Mouse (Mus musculus) liver, adult 2 months (tissue): Measurements from ENCODE around the gene D130043K22Rik.

ENCODE experiments used
- CTCF ChIP-seq: fragments of 200-500 bp; IDR thresholded peaks from 2 replicates; pipeline ENCODE4 v1.5.1; 2011; ENCODE audit warnings: low read depth, low read length, control low read depth
- POLR2A ChIP-seq: fragments of 200-500 bp; IDR thresholded peaks from 2 replicates; pipeline ENCODE4 v1.6.1; 2011; ENCODE audit warnings: low read length, control low read depth; ENCODE audit not compliant: insufficient read depth; ENCODE audit errors: extremely low read depth

DNA sequence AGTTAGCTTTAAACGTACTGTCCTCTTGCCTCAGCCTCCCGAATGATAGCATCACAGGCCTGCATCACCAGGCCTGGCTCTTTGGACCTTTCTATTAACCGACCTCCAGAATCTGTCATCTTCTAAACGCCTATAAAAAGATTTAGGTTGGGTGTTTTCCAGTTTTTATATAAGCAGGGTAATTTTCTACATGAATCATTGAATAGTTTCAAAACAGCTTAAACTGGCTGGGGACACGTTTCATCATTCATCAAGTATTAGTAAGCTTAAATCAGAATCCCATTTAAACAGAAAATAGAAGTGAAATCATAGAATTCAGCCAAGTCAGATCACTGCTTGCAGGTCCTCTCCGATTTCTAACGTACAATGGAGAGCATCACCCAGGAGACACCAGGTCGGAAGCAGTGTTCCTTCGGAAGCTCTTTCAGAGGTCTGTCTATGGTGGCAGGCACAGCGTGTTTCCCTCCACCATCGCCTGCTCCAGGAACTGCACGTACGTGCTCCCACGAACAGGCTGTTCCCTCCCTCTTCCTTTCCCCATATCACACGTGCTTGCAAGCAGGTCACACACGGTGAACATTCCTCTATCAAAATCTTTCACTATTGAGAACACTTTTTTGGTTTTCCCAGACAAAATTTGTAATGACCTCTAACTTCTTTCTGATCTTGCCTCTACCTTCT lies 22.1 kb upstream of the D130043K22Rik start:
- TF ChIP-seq CTCF, result no peak
- no peak for TF ChIP-seq POLR2A
